Mouse (Mus musculus) frontal cortex, postnatal 10 days (tissue): ENCODE results near the gene Dlg2.
"Not testable (repeated sequence)": the region's sequence is repeated elsewhere in the genome, so short reads cannot be mapped to it uniquely, and the experiment has no call there.

Source experiments
- DNase-seq, 2 experiments: peaks; one replicate each; pipeline ENCODE4 v3.0.0; 2022; ENCODE audit warnings: low spot score in 2 of 2, mixed read lengths in 1 of 2

Dlg2 gene

DNA sequence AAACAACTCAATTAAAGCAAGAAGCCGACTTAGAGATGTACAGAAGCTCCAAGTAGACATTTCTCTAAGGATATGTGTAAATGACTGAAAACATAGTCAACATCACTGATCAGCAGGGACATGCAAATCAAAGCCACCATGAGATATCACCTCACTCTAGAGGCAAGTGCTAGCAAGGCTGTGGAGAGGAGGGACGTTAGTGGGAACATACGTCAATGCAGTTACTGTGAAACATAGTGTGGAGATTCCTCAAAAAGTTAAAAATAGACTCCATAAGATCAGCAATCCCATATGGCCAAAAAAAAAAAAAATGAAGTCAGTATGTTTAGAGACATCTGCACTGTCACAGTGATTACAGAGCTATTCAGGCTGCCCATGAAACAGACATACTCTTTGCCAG is 349.2 kb downstream of the Dlg2 start:
- DNase-seq = no peak

DNA sequence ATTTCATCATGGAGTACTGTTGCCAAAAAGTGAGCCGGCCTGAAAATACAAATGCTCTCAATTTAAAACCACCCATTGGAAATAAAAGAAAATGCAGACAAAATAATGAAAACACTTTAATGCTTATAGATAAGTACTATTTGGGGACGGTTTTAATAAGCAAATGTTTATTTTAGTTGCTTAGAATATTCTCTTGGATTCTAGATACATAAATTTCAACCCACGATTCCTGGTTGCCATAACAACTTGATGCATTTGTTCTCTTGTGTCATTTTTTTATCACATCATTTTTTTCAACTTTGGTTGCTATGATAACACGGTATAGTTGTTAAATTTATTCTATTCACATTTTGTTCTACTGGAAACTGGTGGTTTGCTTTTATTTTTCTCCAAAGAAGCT is 364.8 kb downstream of the Dlg2 start:
- no peak for DNase-seq

DNA sequence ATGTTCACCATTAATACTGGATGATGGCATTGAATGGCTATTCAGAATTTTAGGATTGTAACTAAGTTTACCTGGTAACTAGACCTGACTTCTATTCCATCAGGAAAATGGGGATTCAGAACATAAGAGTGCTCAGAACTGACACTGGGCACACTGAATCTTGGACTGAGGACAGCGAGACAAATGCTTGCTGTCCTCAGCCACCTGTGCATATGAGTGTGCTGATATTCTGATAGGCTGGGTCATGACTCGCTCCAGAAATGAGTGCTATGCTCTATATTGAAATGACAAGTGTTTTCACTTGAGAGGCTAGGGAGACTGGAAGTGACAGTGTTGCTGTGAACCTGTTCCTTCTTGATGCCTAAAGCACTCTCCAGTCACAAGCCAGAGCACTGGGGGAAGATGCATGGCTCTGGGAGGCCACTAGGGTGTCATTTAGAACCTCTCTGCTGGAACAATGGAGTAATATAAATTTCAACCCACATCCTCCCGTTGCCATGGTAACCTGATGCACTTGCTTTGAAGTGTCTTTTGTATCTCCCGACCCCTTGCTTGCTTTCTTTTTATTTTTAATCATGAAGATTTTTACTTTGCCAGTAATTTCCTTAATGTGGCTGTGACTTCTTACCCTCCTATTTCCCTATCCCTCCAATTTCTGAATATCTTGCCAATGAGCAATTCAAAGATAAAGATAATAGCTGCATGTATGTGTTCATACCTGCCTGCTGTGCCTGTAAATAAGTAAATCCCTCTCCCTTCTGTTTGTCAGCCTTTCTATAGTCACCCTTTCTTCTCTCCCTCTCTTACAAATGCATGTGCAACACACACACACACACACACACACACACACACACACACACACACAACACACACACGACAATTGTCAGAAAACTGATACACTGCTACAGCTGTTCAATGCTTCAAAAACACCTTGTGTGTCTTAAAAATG is 367.1 kb downstream of the Dlg2 start:
- no peak for DNase-seq

DNA sequence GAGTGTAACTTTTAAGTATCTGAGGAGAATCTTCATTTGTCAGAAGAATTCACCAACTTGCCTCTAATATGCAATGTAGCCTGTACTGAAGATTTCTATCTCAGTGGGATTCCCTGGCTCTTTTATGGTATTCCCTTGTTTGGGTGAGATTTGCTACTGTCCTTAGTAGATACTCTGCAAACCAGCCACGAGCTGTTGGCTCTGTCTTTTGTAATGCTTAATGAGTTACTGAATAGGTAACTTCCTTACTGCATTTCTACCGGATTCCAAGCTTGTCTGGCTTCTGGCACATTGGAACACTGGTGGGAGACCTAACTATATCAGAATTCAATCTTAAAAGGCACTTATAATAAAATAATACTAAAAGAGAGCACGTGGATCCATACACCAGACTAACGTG is 400.3 kb downstream of the Dlg2 start:
- not testable (repeated sequence) for DNase-seq

DNA sequence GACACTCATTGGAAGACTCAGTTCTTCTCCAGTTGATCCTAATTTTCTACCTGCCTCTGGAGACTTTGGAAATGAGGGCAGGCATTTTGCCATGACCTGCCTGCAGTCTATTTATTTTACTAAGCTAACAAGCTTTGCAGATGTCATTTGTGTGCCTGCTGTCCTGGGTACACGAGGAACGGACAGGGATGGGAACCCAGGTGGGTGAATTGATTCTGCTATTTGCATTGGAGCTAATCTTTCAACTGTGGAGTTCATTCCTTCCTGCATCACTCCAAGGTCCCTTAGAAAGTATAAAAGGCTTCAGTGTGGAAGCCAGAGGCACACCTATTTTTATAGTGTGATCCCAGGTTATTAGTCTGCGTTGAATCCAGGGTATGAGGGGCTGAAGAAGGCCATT is 406.3 kb downstream of the Dlg2 start:
- DNase-seq = no peak

DNA sequence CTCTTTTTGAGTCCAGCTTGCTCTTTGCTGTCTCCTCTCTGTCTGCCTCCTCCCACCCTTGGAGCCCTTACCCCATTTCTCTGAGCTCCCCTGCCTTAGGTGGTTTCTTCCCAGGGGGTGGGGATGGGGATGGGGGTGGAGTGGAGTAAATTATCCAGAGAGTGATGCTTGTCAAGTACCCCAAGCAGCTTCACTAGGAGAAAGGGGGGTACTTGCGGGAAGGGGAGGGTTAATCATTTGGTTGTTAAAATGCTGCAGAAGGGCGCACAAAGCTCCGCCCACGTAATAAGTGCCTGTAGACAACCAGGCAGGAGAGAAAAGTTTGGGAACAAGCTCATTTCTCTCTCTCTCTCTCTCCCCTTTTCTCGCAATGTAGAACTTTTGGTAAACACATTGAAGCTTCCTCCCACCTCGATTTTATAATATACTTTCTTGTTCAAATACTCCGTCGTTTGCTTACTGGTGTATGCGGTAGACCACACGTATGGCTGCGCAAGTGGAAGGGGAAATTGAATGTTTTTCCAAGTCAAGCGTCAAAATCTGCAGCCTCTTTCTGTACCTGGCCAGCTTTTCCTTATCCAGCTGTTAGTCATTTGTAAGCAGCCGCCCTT is 410.0 kb downstream of the Dlg2 start:
- no peak for DNase-seq

DNA sequence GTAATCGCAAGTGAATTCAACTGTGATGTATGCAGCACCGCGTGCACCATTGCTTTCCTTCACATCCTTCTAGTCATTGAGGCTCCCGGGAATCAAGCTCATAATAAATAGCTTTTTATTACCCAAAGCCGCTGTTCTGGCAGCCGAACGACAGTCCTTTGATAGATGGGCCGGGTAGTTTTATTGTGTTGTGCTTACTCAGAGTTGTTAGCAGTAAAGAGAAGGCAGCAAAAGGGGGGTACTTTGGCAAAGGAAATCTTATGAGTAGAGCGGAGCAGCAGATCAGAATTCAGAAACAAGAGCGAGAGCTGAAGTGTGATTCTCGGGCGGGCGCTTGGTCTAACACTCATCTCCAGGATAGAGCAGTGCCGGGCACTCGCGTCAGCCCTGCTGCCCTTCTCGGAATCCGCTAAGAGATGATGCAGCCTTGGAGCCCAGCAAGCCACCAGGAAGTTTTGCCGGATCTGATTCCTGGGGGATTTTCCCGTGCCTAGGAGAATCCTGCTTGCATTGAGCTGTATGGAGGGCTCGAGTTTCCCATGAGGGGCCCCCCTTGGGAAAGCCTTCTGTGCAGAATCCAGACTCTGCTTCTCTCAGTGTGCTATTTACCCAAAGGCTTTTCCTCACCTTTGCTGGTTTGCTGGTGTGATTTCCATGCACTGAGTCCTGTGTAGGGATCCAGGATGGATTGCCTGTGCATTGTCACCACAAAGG is 410.7 kb downstream of the Dlg2 start:
- DNase-seq = peak; percentile 9 to 42

DNA sequence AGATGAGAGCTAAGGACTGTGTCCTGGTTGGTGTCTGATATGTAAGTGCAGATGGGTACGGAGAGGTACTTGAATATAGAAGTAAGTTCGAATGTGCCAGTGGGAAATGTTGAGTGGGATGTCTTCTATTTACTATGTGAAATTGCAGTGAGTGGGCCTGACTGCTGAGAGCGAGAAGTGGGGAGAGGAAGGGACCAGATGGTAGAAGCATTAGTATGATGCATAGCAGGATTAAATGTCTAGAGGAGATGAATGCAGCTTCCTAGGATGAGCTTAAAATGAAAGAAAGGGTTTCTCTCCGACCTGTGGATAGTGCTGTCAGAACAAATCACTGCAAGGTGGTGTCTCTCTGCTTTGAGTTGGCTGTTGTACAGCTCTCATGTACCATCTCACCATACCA is 451.0 kb downstream of the Dlg2 start:
- peak; percentile 10 to 49 for DNase-seq

DNA sequence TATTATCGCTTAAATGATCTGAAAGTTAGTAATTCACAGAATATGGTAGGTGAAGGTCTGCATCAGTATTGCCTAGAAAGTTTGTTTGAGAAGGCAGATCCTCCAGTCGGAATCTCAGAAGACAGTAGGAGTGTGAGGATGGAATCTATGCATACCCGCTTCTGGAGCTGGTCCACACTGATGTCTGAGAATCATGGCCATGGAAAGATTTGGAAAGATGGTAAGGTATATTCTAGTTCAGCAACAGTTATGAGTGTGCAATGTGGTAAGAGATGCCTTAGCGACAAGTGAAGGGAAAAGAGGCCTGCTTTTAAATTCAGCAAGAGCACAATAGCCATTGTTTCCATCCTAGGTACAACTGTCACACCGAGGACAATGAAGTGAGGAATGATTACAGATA is 464.3 kb downstream of the Dlg2 start:
- DNase-seq = no peak

DNA sequence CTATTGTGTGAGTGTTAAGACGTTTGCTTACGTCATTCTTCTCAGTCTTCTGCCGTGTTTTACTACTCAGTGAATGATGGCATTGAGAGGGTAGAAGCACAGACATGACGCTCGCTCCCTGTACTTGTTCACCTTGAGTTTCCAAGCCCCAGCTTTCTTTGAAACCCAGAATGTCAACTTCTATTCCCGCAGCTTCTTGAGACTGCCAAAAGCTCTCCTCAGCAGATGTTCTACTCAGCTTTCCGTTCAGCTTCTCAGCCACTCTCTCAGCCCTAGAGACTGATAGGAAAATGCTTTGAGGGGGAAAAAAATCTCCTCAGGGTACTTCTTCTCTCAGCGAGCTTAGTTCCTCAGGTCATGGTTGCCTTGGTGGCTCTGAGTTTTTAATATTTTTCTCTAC is 470.6 kb downstream of the Dlg2 start:
- DNase-seq = no peak

DNA sequence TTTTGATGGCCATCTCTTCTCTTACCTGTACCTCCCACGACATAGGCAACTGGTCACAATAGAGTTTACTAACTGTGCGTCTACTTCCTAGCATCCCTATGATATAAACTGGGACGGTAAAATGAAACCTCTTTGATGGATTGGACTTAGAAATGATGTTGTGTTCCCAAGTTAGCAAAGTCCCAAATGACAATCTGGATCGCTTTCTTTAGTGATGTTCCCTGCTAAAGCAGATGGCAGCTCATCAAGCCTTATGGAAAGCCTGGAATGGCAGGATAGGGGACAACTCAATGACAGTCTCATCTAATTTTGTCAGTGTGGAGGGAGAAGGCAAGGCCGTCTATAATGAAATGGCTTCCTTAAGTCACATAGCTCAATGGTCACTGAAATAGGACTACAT is 472.7 kb downstream of the Dlg2 start:
- no peak for DNase-seq

DNA sequence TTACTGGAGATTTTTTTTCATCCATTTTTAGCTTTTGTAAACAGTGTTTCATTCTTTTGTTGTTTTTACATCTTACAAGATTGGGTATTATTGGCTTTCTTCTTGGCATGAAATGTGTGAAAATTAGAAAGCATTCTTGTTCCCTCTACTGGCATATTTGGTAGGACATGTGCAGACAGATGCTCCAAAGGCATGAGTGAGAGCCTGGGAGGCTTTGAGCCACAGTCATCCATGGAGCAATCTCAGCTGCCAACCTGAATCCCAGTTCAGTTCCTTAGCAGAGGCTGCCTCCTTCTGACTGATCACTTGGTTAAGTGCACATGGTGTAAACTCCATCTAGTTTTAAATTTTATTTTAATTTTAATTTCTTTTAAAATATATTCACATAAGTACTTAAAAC is 500.8 kb downstream of the Dlg2 start:
- DNase-seq = no peak

DNA sequence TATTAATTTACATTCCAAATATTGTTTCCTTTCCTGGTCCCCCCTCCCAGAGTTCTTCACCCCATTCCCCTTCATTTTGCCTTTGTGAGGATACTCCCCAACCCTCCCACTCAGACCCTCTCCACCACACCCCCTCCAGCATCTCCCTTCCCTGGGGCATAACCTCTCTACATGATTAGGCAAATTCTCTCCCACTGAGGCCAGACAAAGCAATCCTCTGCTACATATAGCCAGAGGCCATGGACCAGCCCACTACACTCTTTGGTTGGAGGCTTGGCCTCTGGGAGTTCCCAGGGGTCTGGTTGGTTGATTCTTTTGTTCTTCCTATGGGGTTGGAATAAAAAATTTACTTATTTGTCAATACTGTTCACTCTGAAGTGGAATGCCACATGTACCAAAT is 505.6 kb downstream of the Dlg2 start:
- no peak for DNase-seq

DNA sequence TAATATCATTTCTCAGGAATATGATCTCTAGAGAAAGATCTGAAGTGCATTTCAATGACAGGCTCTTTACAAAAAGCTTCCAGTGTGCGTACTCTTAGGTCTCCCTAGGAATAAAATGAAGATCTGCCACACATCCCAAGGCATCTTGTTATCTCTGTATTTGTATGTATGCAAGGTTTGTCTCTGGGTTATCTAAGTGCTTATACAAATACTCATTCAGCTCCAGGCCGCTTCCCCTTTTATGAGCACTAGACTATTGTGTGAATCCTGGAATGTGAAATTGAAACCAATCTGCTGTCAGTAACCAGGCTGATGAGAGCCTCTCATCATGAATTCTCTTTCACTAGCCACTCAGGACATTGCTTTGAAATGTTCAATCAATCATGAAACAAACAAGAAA is 534.2 kb downstream of the Dlg2 start:
- DNase-seq = no peak

DNA sequence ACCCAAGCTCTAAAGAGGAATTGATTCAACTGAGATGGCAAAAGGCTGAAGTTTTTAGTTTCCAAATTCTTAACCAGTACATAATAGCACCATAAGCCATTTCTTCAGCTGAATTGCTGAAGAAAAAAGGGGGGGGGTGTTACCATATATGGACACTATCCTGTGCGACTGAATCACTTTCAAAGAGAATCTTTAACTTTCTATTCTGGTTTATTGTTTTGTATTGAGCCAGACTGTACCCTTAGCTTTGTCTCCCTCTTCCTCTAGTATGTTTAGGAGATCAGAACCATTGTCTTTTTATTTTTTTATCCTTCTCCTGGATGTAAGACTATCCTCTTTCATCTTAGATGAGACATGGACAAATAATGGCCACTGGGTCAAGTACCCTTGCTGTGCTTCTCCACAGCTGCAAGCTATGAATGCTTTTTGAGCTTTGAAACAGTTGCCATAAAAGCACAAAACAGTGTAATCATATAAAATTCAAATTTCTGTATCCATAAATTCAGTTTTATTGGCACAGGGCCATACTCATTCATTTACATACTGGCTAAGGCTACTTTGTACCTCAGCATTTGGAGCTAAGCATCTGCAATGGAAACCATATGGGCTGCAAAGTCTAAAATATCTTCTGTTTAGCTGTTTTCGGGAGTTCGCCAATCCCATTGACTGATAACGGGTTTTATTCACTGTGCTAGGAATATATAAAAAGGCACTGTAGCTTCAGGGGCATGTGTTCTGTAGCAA is 568.7 kb downstream of the Dlg2 start:
- no peak for DNase-seq

DNA sequence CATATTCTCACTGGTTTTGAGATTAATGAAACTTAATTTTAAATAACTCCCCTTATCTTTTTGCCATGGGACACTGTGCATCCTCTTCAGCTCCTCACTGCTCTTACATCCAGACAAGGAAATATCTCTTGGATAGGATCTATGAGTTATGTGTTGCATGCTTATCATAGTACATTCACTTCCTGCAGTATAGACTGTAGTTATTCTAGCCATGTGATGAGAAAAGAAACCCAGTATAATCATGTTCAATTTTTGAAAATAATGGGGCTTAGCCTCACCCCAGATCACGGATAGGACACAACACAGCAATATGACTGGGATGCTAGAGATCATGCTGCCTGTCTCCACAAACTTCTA is 569.2 kb downstream of the Dlg2 start:
- no peak for DNase-seq

DNA sequence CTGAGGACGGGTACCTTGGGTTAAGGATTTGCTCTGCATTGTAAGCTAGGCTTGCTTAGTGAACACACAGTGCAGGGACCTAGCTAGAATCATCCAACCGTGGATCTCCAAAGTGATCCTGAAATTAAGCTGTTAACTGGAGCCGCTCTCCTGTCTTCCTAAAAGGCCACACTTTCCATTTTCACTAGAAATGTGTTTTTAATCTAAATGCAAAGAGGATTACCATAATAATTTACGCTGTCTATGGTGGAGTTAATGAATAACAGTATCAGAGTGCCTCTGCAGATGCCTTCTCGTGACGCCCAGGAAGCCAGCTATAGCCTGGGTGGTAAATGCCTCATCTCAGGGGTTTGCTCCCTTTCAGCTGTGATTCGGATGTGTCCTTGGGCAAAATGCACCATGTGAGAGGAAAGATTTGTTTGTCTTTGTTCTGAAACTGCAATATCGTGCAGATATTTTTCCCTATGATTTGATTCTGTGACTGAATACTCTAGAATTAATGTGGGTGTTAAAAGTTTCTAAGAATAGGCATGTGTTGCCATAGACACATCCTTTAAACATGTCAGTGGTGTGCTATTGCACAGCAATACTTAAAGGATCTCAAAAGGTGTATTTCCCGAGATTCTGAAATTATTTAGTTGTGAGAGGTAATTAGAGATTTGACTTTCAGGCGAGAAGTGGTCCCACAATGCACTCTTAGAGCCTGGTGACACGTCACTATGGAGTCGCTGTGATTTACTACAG is 587.0 kb downstream of the Dlg2 start:
- no peak for DNase-seq

DNA sequence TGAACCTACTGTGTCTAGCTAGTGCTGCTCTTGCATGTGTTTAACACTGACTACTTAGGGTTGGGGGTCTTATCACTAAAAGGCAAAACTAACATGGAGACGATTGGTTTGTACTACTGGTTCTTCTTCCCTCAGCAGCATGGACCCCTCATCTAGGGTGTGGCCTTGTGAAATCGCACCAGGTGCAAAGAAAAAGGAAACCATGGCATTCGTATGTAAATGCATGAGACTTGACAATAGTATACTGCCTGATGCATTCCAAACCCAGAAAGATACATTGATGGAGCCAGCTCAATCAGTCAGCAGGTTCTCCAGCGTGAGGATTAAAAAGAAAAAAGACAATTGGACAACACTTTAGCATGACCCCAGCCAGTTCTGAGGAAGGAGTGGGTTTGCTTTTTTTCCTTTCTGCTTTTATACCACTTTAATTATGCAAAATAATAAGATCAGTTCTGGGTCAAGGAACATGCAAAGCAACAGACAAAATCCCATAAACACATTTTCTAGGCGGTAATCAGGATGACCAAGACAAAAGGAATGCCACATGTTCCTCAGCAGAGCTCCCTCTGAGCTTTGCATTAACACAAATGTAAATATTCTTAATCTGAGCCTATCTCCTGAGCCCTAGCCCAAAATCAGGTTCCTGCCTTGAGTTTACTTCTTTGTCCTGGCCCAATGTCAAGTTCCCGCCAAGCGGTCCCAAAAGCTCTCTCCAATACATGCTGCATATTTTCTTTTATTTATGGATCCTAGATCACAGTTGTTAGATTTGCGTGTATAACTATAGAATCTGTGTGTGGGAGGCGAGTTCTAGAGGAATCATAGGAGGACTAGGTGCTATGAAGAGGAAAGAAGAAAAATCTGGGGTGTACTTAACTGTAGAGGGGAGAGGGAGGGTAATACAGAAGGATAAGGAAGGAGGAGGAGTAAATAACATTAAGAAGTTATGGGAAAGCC is 595.6 kb downstream of the Dlg2 start:
- no peak for DNase-seq

DNA sequence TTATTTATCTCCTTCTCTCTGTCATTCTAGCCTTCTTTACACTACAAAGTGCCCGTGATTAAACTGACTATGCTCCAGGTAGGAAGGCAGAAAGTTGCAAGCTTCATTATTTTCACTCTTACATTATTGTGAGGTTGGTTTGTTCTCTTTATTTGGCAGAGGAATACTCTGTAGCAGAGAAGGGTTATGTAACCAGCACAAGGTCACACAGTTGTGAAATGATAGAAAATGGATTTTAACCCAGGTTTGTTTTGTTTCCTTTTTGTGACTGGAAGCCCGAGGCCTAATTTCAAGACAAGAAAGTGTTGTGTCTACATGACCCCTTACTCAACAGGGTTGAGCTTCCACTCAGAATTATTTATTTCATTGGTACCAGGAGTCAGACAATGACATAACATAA is 609.6 kb downstream of the Dlg2 start:
- no peak for DNase-seq
